Mouse (Mus musculus) midbrain, embryonic 12.5 days (tissue): ENCODE measurements around the gene Fam193b. TPM values are rescaled to one million over a fixed set of nuclear protein-coding genes. Genes with fewer than 3 reads are reported as not detected.
A peak's percentile ranks its signal among the peaks of the same experiment; 100 is the strongest.

Source experiments
- ATAC-seq: fragments of 200-750 bp; cut with Nextera tagmentation; 2 replicates; pipeline ENCODE4 v1.8.0; 2017; ENCODE audit warnings: low read depth, moderate TSS enrichment, moderate library complexity; ENCODE audit not compliant: low FRiP score
- H3K27ac ChIP-seq: fragments of 300-500 bp; sonication (generic); replicated peaks from 2 replicates; pipeline ENCODE4 v1.5.1; 2016; ENCODE audit warnings: mild to moderate bottlenecking
- H3K27me3 ChIP-seq: fragments of 300-500 bp; sonication (generic); 2 replicates; pipeline ENCODE4 v1.6.1; 2016; ENCODE audit warnings: mild to moderate bottlenecking
- H3K36me3 ChIP-seq: fragments of 300-500 bp; sonication (generic); 2 replicates; pipeline ENCODE4 v1.6.1; 2016
- H3K4me1 ChIP-seq: fragments of 300-500 bp; sonication (generic); 2 replicates; pipeline ENCODE4 v1.6.1; 2016
- H3K4me2 ChIP-seq: fragments of 300-500 bp; sonication (generic); replicated peaks from 2 replicates; pipeline ENCODE4 v1.6.1; 2016; ENCODE audit warnings: mild to moderate bottlenecking, moderate library complexity
- H3K4me3 ChIP-seq: fragments of 300-500 bp; sonication (generic); 2 replicates; pipeline ENCODE4 v1.5.1; 2016; ENCODE audit warnings: mild to moderate bottlenecking
- H3K9ac ChIP-seq: fragments of 300-500 bp; sonication (generic); replicated peaks from 2 replicates; pipeline ENCODE4 v1.6.1; 2016; ENCODE audit warnings: mild to moderate bottlenecking, moderate library complexity
- H3K9me3 ChIP-seq: fragments of 300-500 bp; sonication (generic); 2 replicates; pipeline ENCODE4 v1.6.1; 2016; ENCODE audit warnings: mild to moderate bottlenecking
- WGBS: fragments of 180-500 bp; shearing (Covaris S2); methylation state at CpG from one replicate; pipeline ENCODE4 v1.1.7; 2016; 5-methylcytosine and 5-hydroxymethylcytosine counted together
- polyA plus RNA-seq: library from polyadenylated mRNA; unstranded; fragments of >200 nt; fragmentation: Nextera tagmentation; extraction: Ambion mirVana; gene quantifications from 2 replicates; pipeline ENCODE4 v1.2.1, GENCODE M21; 2016

Gene Fam193b
- polyA plus RNA-seq, 1 experiment from 2014 or later, result 67.7 TPM

DNA sequence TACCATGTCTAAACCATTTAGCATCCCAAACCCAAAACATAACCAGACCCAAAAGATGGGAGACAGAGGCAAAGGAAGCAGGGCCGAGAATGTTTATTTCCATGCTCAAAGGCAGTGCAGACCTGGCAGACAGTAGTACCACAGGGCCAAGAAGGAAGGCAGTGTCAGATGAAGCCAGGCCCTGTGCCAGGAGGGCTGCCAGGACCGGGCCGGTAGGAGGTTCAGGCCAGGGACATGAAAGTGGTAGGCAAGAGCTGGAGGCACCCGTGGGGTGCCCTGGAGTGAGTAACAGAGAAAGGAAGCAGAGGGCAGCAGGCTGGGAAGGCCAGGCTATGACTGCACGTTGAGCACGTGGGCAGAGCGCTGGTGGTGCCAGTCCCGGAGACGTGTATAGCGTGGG, 64.2 kb downstream of the Fam193b start:
- WGBS, result 91% methylated on average over 10 of the region's 10 CpGs
- no peak for ATAC-seq
- Histone ChIP-seq H3K9me3 (no peaks in the 10 kb centered on the region), H3K9ac (no peak overlapping the region), H3K4me2 (no peak overlapping the region), H3K4me3 (no peak overlapping the region), H3K27ac (no peak overlapping the region), H3K27me3 (no peaks in the 10 kb centered on the region), H3K4me1 (peaks cover 17% of the 10 kb centered on the region), H3K36me3 (peaks cover 72% of the 10 kb centered on the region)

DNA sequence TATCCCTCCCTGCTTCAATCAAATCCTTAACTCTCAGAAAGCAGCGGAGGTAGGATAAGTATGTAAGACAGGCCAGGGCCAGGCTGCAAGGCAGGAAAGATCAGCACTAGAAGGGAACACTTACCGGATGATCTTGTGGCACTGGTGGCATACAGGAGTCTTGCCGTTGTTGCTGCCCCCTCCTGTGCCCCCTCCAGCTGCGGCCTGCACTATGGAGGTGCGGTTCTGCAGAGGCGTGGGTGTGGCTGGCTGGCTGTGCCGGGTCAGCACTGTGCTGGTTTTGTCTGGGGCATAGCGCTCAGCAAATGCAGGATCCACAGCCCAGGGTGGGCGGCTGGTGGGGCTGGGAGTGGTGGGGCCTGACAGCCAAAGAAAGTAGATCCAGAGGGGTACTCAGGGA, 65.1 kb downstream of the Fam193b start:
- no peak for ATAC-seq
- H3K36me3 ChIP-seq, result peaks cover 72% of the 10 kb centered on the region
- peaks cover 8% of the 10 kb centered on the region for H3K4me1 ChIP-seq
- no peak overlapping the region for H3K4me2 ChIP-seq
- no peak overlapping the region for H3K4me3 ChIP-seq
- H3K27me3 ChIP-seq, result no peaks in the 10 kb centered on the region
- 93% methylated on average over 9 of the region's 9 CpGs for WGBS
- no peak overlapping the region for H3K27ac ChIP-seq
- H3K9ac ChIP-seq, result no peak overlapping the region
- no peaks in the 10 kb centered on the region for H3K9me3 ChIP-seq

DNA sequence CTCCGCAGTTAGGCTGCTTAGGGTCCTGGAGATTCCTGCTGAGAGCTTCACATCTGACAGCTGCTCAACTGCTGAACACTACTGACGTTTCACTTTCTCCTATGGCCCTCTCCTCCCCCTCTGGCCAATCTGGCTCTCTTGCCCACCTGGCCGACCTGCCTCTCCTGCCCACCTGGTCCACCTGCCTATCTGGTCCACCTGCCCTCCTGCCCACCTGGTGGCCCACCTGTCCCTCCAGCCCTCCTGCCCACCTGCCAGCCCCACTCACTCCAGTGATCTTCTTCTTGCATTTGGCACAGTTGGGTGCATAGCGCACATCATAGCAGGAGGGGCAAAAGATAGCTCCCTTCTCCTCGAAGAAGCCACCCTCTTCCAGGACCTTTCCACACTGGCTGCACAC, 66.5 kb downstream of the Fam193b start:
- H3K27me3 ChIP-seq, result no peaks in the 10 kb centered on the region
- no peak overlapping the region for H3K4me2 ChIP-seq
- no peak overlapping the region for H3K27ac ChIP-seq
- no peak overlapping the region for H3K4me3 ChIP-seq
- peaks cover 74% of the 10 kb centered on the region for H3K36me3 ChIP-seq
- no peak overlapping the region for H3K9ac ChIP-seq
- no peaks in the 10 kb centered on the region for H3K4me1 ChIP-seq
- H3K9me3 ChIP-seq, result no peaks in the 10 kb centered on the region
- 87% methylated on average over 5 of the region's 5 CpGs for WGBS
- no peak for ATAC-seq

DNA sequence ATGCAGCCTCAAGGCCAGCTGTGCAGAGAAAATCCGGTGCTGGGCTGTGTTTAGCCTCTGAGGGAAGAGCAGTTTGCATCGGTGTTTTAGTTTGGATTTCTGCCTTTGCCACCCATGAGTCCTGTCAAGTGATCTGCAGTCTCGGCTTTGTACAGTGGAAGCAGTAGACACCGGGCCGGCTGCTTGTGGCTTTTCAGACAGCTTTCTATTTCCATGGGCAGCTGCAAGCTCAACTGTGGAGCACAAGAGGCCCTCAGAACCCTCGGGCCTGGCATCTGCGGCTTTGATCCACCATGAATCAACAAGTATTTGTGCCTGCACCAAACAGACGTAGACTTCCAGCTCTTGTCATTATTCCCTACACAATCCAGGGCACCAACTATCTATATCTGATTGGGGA, 68.5 kb downstream of the Fam193b start:
- Histone ChIP-seq H3K9me3 (no peaks in the 10 kb centered on the region), H3K4me2 (no peak overlapping the region), H3K4me1 (peaks cover 3% of the 10 kb centered on the region), H3K27ac (no peak overlapping the region), H3K4me3 (no peak overlapping the region), H3K36me3 (peaks cover 68% of the 10 kb centered on the region), H3K9ac (no peak overlapping the region), H3K27me3 (no peaks in the 10 kb centered on the region)
- WGBS, result 90% methylated on average over 8 of the region's 8 CpGs
- ATAC-seq, result no peak

DNA sequence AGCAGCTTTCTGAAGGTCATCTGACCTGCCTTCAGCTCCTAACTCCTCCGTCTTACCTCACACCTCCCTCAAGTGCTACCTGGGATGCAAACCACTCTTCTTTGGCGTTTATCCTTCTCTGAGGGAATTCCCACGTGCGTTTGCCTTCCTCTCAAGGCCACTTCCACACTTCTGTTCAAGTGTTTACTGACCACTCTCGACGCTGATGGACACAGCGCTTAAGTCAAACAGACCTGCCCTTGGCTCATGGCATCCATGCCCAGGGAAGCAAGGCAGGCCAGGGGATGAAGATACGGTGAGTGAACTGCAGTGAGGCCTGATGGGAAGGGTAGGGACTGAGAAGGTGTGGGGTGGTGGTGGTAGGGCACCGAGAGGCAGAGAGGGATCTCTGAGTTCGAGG, 70.3 kb downstream of the Fam193b start:
- no peak for ATAC-seq
- Histone ChIP-seq H3K27me3 (no peaks in the 10 kb centered on the region), H3K4me1 (peaks cover 15% of the 10 kb centered on the region), H3K36me3 (peaks cover 50% of the 10 kb centered on the region), H3K9ac (no peak overlapping the region), H3K4me2 (no peak overlapping the region), H3K27ac (no peak overlapping the region), H3K9me3 (no peaks in the 10 kb centered on the region), H3K4me3 (no peak overlapping the region)
- 88% methylated on average over 10 of the region's 10 CpGs for WGBS

DNA sequence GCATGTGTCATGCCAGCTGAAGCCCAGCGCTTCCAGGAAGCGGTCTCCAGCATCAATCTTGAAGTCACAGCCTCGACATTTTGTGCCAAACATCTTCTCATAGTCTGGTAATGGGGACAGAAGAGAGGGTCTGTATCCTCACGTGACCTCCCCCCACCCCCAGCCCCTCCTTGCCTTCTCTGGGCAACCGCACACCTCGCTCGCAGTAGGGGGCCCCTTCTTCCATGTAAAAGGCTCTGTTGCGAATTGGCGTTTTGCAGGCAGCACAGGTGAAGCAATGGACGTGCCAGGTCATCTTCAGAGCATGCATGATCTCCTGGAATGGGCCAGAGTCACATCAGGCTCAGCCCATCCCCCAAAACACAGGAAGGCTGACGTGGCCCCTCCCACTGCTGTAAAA, 72.0 kb downstream of the Fam193b start:
- H3K27ac ChIP-seq, result no peak overlapping the region
- no peak overlapping the region for H3K4me3 ChIP-seq
- peaks cover 29% of the 10 kb centered on the region for H3K4me1 ChIP-seq
- no peak for ATAC-seq
- 56% methylated on average over 11 of the region's 11 CpGs for WGBS
- H3K36me3 ChIP-seq, result peaks cover 33% of the 10 kb centered on the region
- no peak overlapping the region for H3K9ac ChIP-seq
- H3K27me3 ChIP-seq, result peaks cover 5% of the 10 kb centered on the region
- no peaks in the 10 kb centered on the region for H3K9me3 ChIP-seq
- H3K4me2 ChIP-seq, result no peak overlapping the region

DNA sequence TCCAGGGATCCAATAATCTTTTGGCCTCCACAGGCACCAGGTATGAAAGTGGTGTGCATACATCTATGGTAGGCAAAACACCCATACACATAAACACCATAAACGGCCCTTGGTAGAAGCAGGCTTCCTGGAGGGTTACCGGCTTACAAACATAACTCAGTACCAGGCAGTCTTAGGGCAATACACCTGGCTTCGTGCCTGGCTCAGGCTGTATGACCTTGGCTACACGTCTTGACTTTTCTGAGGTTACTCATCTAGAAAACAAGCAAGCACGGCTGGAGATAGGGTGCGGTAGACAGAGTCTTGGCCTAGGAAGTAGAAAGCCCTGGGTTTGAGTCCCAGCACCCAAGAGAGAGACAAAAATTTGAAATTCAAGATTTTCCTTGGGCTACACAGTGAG, 74.3 kb downstream of the Fam193b start:
- Histone ChIP-seq H3K36me3 (peaks cover 17% of the 10 kb centered on the region), H3K4me3 (no peak overlapping the region), H3K9me3 (no peaks in the 10 kb centered on the region), H3K27me3 (peaks cover 5% of the 10 kb centered on the region), H3K4me1 (peaks cover 29% of the 10 kb centered on the region), H3K9ac (no peak overlapping the region), H3K4me2 (no peak overlapping the region), H3K27ac (no peak overlapping the region)
- 94% methylated on average over 6 of the region's 6 CpGs for WGBS
- no peak for ATAC-seq

DNA sequence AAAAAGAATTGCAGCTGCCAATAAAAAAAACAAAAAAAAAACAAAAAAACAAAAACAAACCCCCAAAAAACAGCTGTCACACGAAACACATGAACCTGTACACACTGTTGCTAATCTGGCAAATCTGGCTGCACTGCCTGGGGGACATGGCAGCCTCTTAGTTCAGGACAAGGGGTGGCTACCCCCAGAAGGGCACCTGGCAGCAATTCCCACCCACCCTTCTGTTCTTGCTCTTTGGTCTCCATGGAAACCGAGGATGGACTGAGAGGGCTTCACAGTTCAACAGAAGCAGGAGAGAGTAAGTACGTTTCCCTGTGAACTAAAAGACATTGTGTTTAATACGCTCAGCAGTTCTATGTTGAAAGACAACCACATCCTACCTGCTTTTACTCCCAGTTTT, 75.2 kb downstream of the Fam193b start:
- Histone ChIP-seq H3K27ac (0 out of 2 replicates have a peak overlapping the region, but pooled peaks have one; percentile 15), H3K9me3 (no peaks in the 10 kb centered on the region), H3K36me3 (peaks cover 16% of the 10 kb centered on the region), H3K9ac (no peak overlapping the region), H3K4me1 (peaks cover 29% of the 10 kb centered on the region), H3K4me2 (0 out of 2 replicates have a peak overlapping the region, but pooled peaks have one; percentile 11), H3K27me3 (peaks cover 5% of the 10 kb centered on the region), H3K4me3 (no peak overlapping the region)
- 15% methylated on average over 4 of the region's 4 CpGs for WGBS
- ATAC-seq, result no peak

DNA sequence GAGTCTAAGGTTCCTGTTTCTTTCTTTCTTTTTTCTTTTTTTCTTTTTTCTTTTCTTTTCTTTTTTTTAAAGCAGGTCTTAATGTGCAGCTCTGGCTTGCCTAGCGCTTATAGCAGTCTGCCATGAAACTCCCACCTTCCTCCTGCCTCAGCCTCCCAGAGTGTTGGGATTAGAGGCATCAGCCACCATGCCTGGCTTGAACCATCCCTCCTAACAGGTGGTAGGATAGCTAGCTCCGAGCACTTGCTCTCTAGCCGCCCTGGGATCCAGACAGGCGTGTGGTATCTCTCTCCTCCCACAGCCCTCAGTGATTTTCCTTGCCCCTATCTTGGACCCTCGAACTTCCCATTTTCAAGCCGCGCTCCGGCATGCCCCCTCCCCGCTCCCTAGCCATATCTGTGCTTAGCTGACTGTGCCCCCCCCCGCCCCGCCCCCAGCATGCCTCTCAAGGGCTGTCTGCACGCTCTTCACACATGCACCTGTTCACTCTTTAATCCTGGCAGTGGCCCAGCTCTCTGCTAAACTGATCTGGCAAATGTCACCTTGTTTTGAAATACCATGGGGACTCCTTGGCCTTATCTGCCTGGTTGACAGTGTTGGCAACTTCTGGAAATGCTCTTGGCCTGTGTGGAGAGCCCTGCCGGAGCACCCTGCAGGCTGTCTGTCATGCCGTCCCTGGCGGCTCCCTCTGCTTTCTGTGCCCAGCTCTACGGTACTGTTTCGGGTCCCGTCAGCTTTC, 75.9 kb downstream of the Fam193b start:
- H3K27ac ChIP-seq, result no peak overlapping the region; the same call in 1 of the 2 replicates
- no peak overlapping the region for H3K4me3 ChIP-seq
- ATAC-seq, result 0 out of 2 replicates have a peak, but pooled peaks have one; percentile 47
- H3K4me1 ChIP-seq, result peaks cover 29% of the 10 kb centered on the region
- H3K27me3 ChIP-seq, result peaks cover 5% of the 10 kb centered on the region
- 24% methylated on average over 18 of the region's 18 CpGs for WGBS
- H3K9ac ChIP-seq, result peak overlapping the region; percentile 39; the same call in 1 of the 2 replicates
- H3K9me3 ChIP-seq, result no peaks in the 10 kb centered on the region
- H3K36me3 ChIP-seq, result peaks cover 10% of the 10 kb centered on the region
- H3K4me2 ChIP-seq, result no peak overlapping the region

DNA sequence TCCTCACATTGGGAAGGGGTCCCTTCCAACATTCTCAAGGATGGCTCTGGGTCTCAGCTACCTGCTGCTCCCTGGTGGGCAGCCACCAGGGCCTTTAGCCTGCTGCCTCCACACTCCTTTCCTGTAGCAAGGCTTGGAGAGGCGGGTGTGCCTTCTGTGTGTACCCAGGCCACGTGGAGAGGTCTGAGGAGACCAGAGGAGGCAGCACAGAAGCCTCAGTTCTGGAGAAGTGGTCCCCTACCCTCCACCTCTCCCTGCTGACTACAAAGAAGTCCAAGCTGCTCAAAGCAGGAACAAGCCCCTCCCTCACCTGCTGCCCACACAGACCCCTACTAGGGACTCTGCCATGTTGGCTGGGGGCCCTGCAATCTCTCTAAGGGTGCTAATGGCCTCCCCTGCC, 76.7 kb downstream of the Fam193b start:
- no peaks in the 10 kb centered on the region for H3K9me3 ChIP-seq
- H3K4me1 ChIP-seq, result peaks cover 30% of the 10 kb centered on the region
- peaks cover 10% of the 10 kb centered on the region for H3K36me3 ChIP-seq
- no peak for ATAC-seq
- H3K27ac ChIP-seq, result 0 out of 2 replicates have a peak overlapping the region, but pooled peaks have one; percentile 26
- H3K27me3 ChIP-seq, result peaks cover 5% of the 10 kb centered on the region
- no peak overlapping the region for H3K4me2 ChIP-seq
- 31% methylated on average over 2 of the region's 2 CpGs for WGBS
- no peak overlapping the region for H3K9ac ChIP-seq
- no peak overlapping the region for H3K4me3 ChIP-seq
